ENCODE assay signal across 21 mouse cellular contexts in genomic region chr14:34774231-34774630, GRCm38 (mm10). TPM values are rescaled to one million over a fixed set of nuclear protein-coding genes. Genes with fewer than 3 reads are reported as not detected.
A peak's percentile ranks its signal among the peaks of the same experiment; 100 is the strongest.
DNase-seq lines count a peak whose midpoint lies in the region; ATAC-seq and TF ChIP-seq lines count a peak whose summit lies in the region.
"Had no signal": no experiment of that assay in that cellular context is flagged by ENCODE, and none has a peak within 500 bp of the region (broad histone marks: within the 10 kb centered on the region; RNA-seq: fewer than 3 reads in every experiment).

No protein-coding gene starts in this region.

- peak; percentile 68 for DNase-seq in ES-CJ7 (ENCODE audit: low read depth, low spot score)
- DNase-seq in ZHBTc4 (ENCODE audit: low read depth, low spot score): peak; percentile 82
- no peak for DNase-seq in cerebellum, adult 11 months
- no peak for DNase-seq in layer of hippocampus, adult 9-10 months (ENCODE audit: low spot score)
- no peak for DNase-seq in layer of hippocampus, postnatal 36 days
- DNase-seq: adrenal gland, postnatal 10 days; cerebellum, adult 11-12 months; cerebellum, adult 9-10 months; cerebellum, postnatal 25 days; gastrocnemius, postnatal 36 days; heart, adult 18-20 months; kidney, adult 11 months had no signal

- peak overlapping the region; percentile 35; the same call in 1 of the 2 replicates for H3K27ac ChIP-seq in intestine, postnatal 0 days (ENCODE audit: low read depth, low read length)
- no peak overlapping the region for H3K27ac ChIP-seq in intestine, embryonic 16.5 days (ENCODE audit: low read length)
- H3K27ac ChIP-seq: embryonic facial prominence, embryonic 12.5 days; forebrain, embryonic 15.5 days; hindbrain, embryonic 13.5 days; hindbrain, postnatal 0 days had no signal

- 0 out of 2 replicates have a peak, but pooled peaks cover 4% of the 10 kb centered on the region for H3K9me3 ChIP-seq in intestine, postnatal 0 days (ENCODE audit: control insufficient read depth)
- no peaks in the 10 kb centered on the region for H3K9me3 ChIP-seq in intestine, embryonic 16.5 days (ENCODE audit: control insufficient read depth, low read length)
- H3K9me3 ChIP-seq: embryonic facial prominence, embryonic 12.5 days; forebrain, embryonic 15.5 days; hindbrain, embryonic 13.5 days had no signal

- no peak overlapping the region for H3K9ac ChIP-seq in intestine, postnatal 0 days (ENCODE audit: low read depth, low read length)
- H3K9ac ChIP-seq in intestine, embryonic 16.5 days (ENCODE audit: low read depth, low read length): no peak overlapping the region
- H3K9ac ChIP-seq: embryonic facial prominence, embryonic 12.5 days; forebrain, embryonic 15.5 days; heart, embryonic 12.5 days; hindbrain, embryonic 13.5 days had no signal

- no peak; the same call in 1 of the 2 replicates for ATAC-seq in intestine, postnatal 0 days
- no peak for ATAC-seq in intestine, embryonic 16.5 days
- ATAC-seq: forebrain, embryonic 15.5 days; hindbrain, postnatal 0 days had no signal

- H3K36me3 ChIP-seq in intestine, postnatal 0 days (ENCODE audit: control insufficient read depth, insufficient read depth): no peaks in the 10 kb centered on the region
- H3K36me3 ChIP-seq in intestine, embryonic 16.5 days (ENCODE audit: control insufficient read depth, insufficient read depth, low read length): no peaks in the 10 kb centered on the region
- H3K36me3 ChIP-seq: embryonic facial prominence, embryonic 12.5 days; forebrain, embryonic 15.5 days; heart, embryonic 12.5 days; hindbrain, embryonic 13.5 days had no signal

- H3K27me3 ChIP-seq in intestine, postnatal 0 days (replicated peaks; ENCODE audit: control insufficient read depth, insufficient read depth, low read length): no peaks in the 10 kb centered on the region
- H3K27me3 ChIP-seq in intestine, embryonic 16.5 days (replicated peaks; ENCODE audit: control insufficient read depth, insufficient read depth, low read length): no peaks in the 10 kb centered on the region
- H3K27me3 ChIP-seq: forebrain, embryonic 15.5 days had no signal

- 72% methylated on average over 6 of the region's 6 CpGs for WGBS in intestine, postnatal 0 days
- 83% methylated on average over 6 of the region's 6 CpGs for WGBS in intestine, embryonic 16.5 days

- no peak overlapping the region for H3K4me2 ChIP-seq in intestine, postnatal 0 days (replicated peaks; ENCODE audit: low read depth)
- no peak overlapping the region for H3K4me2 ChIP-seq in intestine, embryonic 16.5 days (ENCODE audit: low read depth, low read length)
- H3K4me2 ChIP-seq: embryonic facial prominence, embryonic 12.5 days; forebrain, embryonic 15.5 days; heart, embryonic 12.5 days; hindbrain, embryonic 13.5 days had no signal

- no peak overlapping the region for H3K4me3 ChIP-seq in intestine, postnatal 0 days (ENCODE audit: low read depth, low read length)
- no peak overlapping the region for H3K4me3 ChIP-seq in intestine, embryonic 16.5 days (ENCODE audit: low read length)
- H3K4me3 ChIP-seq: embryonic facial prominence, embryonic 12.5 days; forebrain, embryonic 15.5 days; heart, embryonic 12.5 days; hindbrain, embryonic 13.5 days had no signal

- no peak for TF ChIP-seq CTCF in intestine, postnatal 0 days (IDR thresholded peaks at IDR 0.05; ENCODE audit: low read depth)

- peaks cover 7% of the 10 kb centered on the region for H3K4me1 ChIP-seq in intestine, postnatal 0 days (replicated peaks; ENCODE audit: control insufficient read depth, insufficient read depth, low read length)
- peaks cover 10% of the 10 kb centered on the region for H3K4me1 ChIP-seq in intestine, embryonic 16.5 days (ENCODE audit: control insufficient read depth, insufficient read depth, low read length)
- H3K4me1 ChIP-seq: embryonic facial prominence, embryonic 12.5 days had no signal

RNA-seq across cellular contexts. Expression of gene Grid1, which starts 45.7 kb away (rescaled TPM):
- polyA plus RNA-seq in intestine, postnatal 0 days (2015; fragmentation: Nextera tagmentation; extraction: Ambion mirVana): 0.12 TPM in 2 replicates
- polyA plus RNA-seq in intestine, embryonic 16.5 days (2015; fragmentation: Nextera tagmentation; extraction: Ambion mirVana): 0.15 and 0.16 TPM in 2 replicates
- 10 to 100 TPM; 51.7 to 53.4 TPM for total RNA-seq in layer of hippocampus, postnatal 36 days (2021)
- total RNA-seq: gastrocnemius, adult 8-10 months; gastrocnemius, postnatal 36 days; heart, adult 18-20 months; heart, postnatal 25 days had no signal

Comparison
In these comparisons a context has a peak if more than half of its experiments do, and no peak if none do; other contexts are left out.
1. DNase-seq: peak in ES-CJ7 (single experiment) and ZHBTc4 (single experiment); none in cerebellum, adult 11 months (single experiment), layer of hippocampus, adult 9-10 months (single experiment) and layer of hippocampus, postnatal 36 days (0 of 2).